Comparison of ENCODE assay signal across 8 mouse cellular contexts in genomic region chr13:111797021-111797420, GRCm38 (mm10). TPM values are rescaled to one million over a fixed set of nuclear protein-coding genes. Genes with fewer than 3 reads are reported as not detected.
DNase-seq lines count a peak whose midpoint lies in the region; ATAC-seq lines count a peak whose summit lies in the region.

No protein-coding gene starts in this region.

- DNase-seq in ES-CJ7 (ENCODE audit: low read depth, low spot score), result peak; percentile 64
- peak; percentile 61 to 65 for DNase-seq in adrenal gland, adult 18-20 months (ENCODE audit: low spot score in 2 of 2)
- DNase-seq in heart, postnatal 4 days, result peak; percentile 77
- DNase-seq in midbrain, embryonic 11.5 days (ENCODE audit: low spot score, missing footprints), result peak; percentile 86
- DNase-seq in right cerebral cortex, adult 2 months (ENCODE audit: low spot score in 2 of 2), result no peak

- H3K36me3 ChIP-seq in forebrain, embryonic 12.5 days (replicated peaks), result no peaks in the 10 kb centered on the region
- no peaks in the 10 kb centered on the region for H3K36me3 ChIP-seq in limb, embryonic 12.5 days
- no peaks in the 10 kb centered on the region for H3K36me3 ChIP-seq in midbrain, embryonic 11.5 days (ENCODE audit: control insufficient read depth, insufficient read depth, low read length)
- no peaks in the 10 kb centered on the region for H3K36me3 ChIP-seq in stomach, embryonic 16.5 days (ENCODE audit: control insufficient read depth, insufficient read depth, low read length)

- H3K27ac ChIP-seq in forebrain, embryonic 12.5 days, result no peak overlapping the region
- H3K27ac ChIP-seq in limb, embryonic 12.5 days, result no peak overlapping the region; the same call in 1 of the 2 replicates
- no peak overlapping the region for H3K27ac ChIP-seq in midbrain, embryonic 11.5 days (ENCODE audit: low read depth, low read length)
- peak overlapping the region; percentile 71 for H3K27ac ChIP-seq in stomach, embryonic 16.5 days (ENCODE audit: low read length)

- 0 out of 2 replicates have a peak overlapping the region, but pooled peaks have one; percentile 17 for H3K4me2 ChIP-seq in forebrain, embryonic 12.5 days
- peak overlapping the region; percentile 27; the same call in 1 of the 2 replicates for H3K4me2 ChIP-seq in limb, embryonic 12.5 days
- no peak overlapping the region for H3K4me2 ChIP-seq in midbrain, embryonic 11.5 days
- H3K4me2 ChIP-seq in stomach, embryonic 16.5 days (ENCODE audit: low read depth, low read length), result peak overlapping the region; percentile 37

- WGBS in forebrain, embryonic 12.5 days, result 9% methylated on average over 8 of the region's 8 CpGs
- WGBS in limb, embryonic 12.5 days, result 16% methylated on average over 8 of the region's 8 CpGs
- WGBS in midbrain, embryonic 11.5 days, result 10% methylated on average over 8 of the region's 8 CpGs
- WGBS in stomach, embryonic 16.5 days, result 9% methylated on average over 8 of the region's 8 CpGs

- peak; percentile 82 for ATAC-seq in forebrain, embryonic 12.5 days (ENCODE audit: low FRiP score)
- ATAC-seq in limb, embryonic 12.5 days (ENCODE audit: insufficient number of reproducible peaks, insufficient read depth, low FRiP score, low TSS enrichment, low read depth), result peak; percentile 69
- ATAC-seq in midbrain, embryonic 11.5 days (ENCODE audit: low FRiP score), result peak; percentile 87
- ATAC-seq in stomach, embryonic 16.5 days (ENCODE audit: insufficient read depth, low FRiP score), result peak; percentile 89

- no peak overlapping the region for H3K4me3 ChIP-seq in forebrain, embryonic 12.5 days (replicated peaks)
- no peak overlapping the region for H3K4me3 ChIP-seq in limb, embryonic 12.5 days (replicated peaks)
- no peak overlapping the region for H3K4me3 ChIP-seq in midbrain, embryonic 11.5 days (ENCODE audit: low read depth, low read length)
- H3K4me3 ChIP-seq in stomach, embryonic 16.5 days (replicated peaks; ENCODE audit: low read length), result no peak overlapping the region

- H3K9ac ChIP-seq in forebrain, embryonic 12.5 days, result no peak overlapping the region
- no peak overlapping the region for H3K9ac ChIP-seq in limb, embryonic 12.5 days (replicated peaks)
- no peak overlapping the region for H3K9ac ChIP-seq in midbrain, embryonic 11.5 days (ENCODE audit: low read length)
- peak overlapping the region; percentile 54 for H3K9ac ChIP-seq in stomach, embryonic 16.5 days (ENCODE audit: low read length)

- no peaks in the 10 kb centered on the region for H3K9me3 ChIP-seq in forebrain, embryonic 12.5 days
- no peaks in the 10 kb centered on the region for H3K9me3 ChIP-seq in limb, embryonic 12.5 days
- no peaks in the 10 kb centered on the region for H3K9me3 ChIP-seq in midbrain, embryonic 11.5 days (ENCODE audit: control insufficient read depth, low read length)
- H3K9me3 ChIP-seq in stomach, embryonic 16.5 days (replicated peaks; ENCODE audit: control insufficient read depth, low read length), result no peaks in the 10 kb centered on the region

- peaks cover 58% of the 10 kb centered on the region for H3K4me1 ChIP-seq in forebrain, embryonic 12.5 days
- peaks cover 80% of the 10 kb centered on the region for H3K4me1 ChIP-seq in limb, embryonic 12.5 days (replicated peaks)
- peaks cover 12% of the 10 kb centered on the region for H3K4me1 ChIP-seq in midbrain, embryonic 11.5 days (ENCODE audit: control insufficient read depth, insufficient read depth, low read length)
- peaks cover 61% of the 10 kb centered on the region for H3K4me1 ChIP-seq in stomach, embryonic 16.5 days (ENCODE audit: control insufficient read depth, insufficient read depth, low read length)

- H3K27me3 ChIP-seq in forebrain, embryonic 12.5 days, result no peaks in the 10 kb centered on the region
- H3K27me3 ChIP-seq in limb, embryonic 12.5 days, result no peaks in the 10 kb centered on the region
- no peaks in the 10 kb centered on the region for H3K27me3 ChIP-seq in midbrain, embryonic 11.5 days (ENCODE audit: control insufficient read depth, insufficient read depth, low read length)
- no peaks in the 10 kb centered on the region for H3K27me3 ChIP-seq in stomach, embryonic 16.5 days (ENCODE audit: control insufficient read depth, insufficient read depth, low read length)

RNA-seq across cellular contexts. Expression of gene Map3k1, which starts 11.8 kb away (rescaled TPM):
- total RNA-seq in adrenal gland, adult 18-20 months (2021), result 10 to 100 TPM; 38.2 to 42.7 TPM
- 14.3 and 15.3 TPM in 2 replicates for polyA plus RNA-seq in forebrain, embryonic 12.5 days (2016; fragmentation: Nextera tagmentation; extraction: Ambion mirVana)
- 10 to 100 TPM; 29.9 to 33.8 TPM for total RNA-seq in heart, postnatal 4 days (2021)
- 14.5 and 15.6 TPM in 2 replicates for polyA plus RNA-seq in limb, embryonic 12.5 days (2016; fragmentation: Nextera tagmentation; extraction: Ambion mirVana)
- polyA plus RNA-seq in midbrain, embryonic 11.5 days (2014; fragmentation: Nextera tagmentation; extraction: Ambion mirVana), result 12.0 and 14.4 TPM in 2 replicates
- polyA plus RNA-seq in stomach, embryonic 16.5 days (2015; fragmentation: Nextera tagmentation; extraction: Ambion mirVana), result 22.3 and 23.6 TPM in 2 replicates

Comparison
In these comparisons a context has a peak if more than half of its experiments do, and no peak if none do; other contexts are left out.
1. DNase-seq: peak in ES-CJ7 (single experiment), adrenal gland, adult 18-20 months (2 of 2), heart, postnatal 4 days (single experiment) and midbrain, embryonic 11.5 days (single experiment); none in right cerebral cortex, adult 2 months (0 of 2).
2. Peak in every context shown above with its lines, with median percentiles within 50 percentile points of each other: ATAC-seq.